Mouse (Mus musculus) intestine, postnatal 0 days (tissue): ENCODE measurements at regions not wholly inside any gene's neighbourhood (a gene's known extent, or its start where the extent isn't known, plus 50 kb on each side); places are given as distances from the start of the nearest gene placed in this dataset.

Source experiments
- ATAC-seq: fragments of 200-750 bp; cut with Nextera tagmentation; 2 replicates; pipeline ENCODE4 v1.8.0; 2017; ENCODE audit warnings: mild to moderate bottlenecking, moderate TSS enrichment, moderate library complexity
- H3K27ac ChIP-seq: fragments of 300-500 bp; sonication (generic); 2 replicates; pipeline ENCODE4 v1.5.1; 2014; ENCODE audit warnings: mild to moderate bottlenecking, low read depth, low read length, moderate library complexity
- H3K27me3 ChIP-seq: fragments of 300-500 bp; sonication (generic); replicated peaks from 2 replicates; pipeline ENCODE4 v1.6.1; 2014; ENCODE audit warnings: low read length, mixed read lengths; ENCODE audit not compliant: control insufficient read depth, insufficient read depth
- H3K36me3 ChIP-seq: fragments of 300-500 bp; sonication (generic); 2 replicates; pipeline ENCODE4 v1.6.1; 2014; ENCODE audit warnings: mild to moderate bottlenecking, moderate library complexity; ENCODE audit not compliant: control insufficient read depth, insufficient read depth
- H3K4me1 ChIP-seq: fragments of 300-500 bp; sonication (generic); replicated peaks from 2 replicates; pipeline ENCODE4 v1.6.1; 2014; ENCODE audit warnings: antibody characterized with exemption, low read length, mixed read lengths; ENCODE audit not compliant: control insufficient read depth, insufficient read depth
- H3K4me2 ChIP-seq: fragments of 300-500 bp; sonication (generic); replicated peaks from 2 replicates; pipeline ENCODE4 v1.6.1; 2014; ENCODE audit warnings: low read depth, mild to moderate bottlenecking, moderate library complexity
- H3K4me3 ChIP-seq: fragments of 300-500 bp; sonication (generic); 2 replicates; pipeline ENCODE4 v1.5.1; 2014; ENCODE audit warnings: low read depth, low read length
- H3K9ac ChIP-seq: fragments of 300-500 bp; sonication (generic); 2 replicates; pipeline ENCODE4 v1.6.1; 2014; ENCODE audit warnings: mild to moderate bottlenecking, low read depth, low read length
- H3K9me3 ChIP-seq: fragments of 300-500 bp; sonication (generic); 2 replicates; pipeline ENCODE4 v1.6.1; 2016; ENCODE audit warnings: mixed run types; ENCODE audit not compliant: control insufficient read depth
- CTCF ChIP-seq: sonication (generic); IDR thresholded peaks from 2 replicates; pipeline ENCODE4 v1.5.1; 2016; ENCODE audit warnings: low read depth, mild to moderate bottlenecking, control low read depth, antibody characterized with exemption, moderate library complexity
- WGBS: fragments of 180-500 bp; shearing (Covaris S2); extraction: QIAGEN DNeasy Blood & Tissue Kit; methylation state at CpG from one replicate; pipeline ENCODE4 v1.1.7; 2014; 5-methylcytosine and 5-hydroxymethylcytosine counted together

GRCm38 (mm10) chr7:83256236-83256784 is 328.4 kb upstream of the Tmc3 start:
- Histone ChIP-seq H3K9ac (no peak overlapping the region), H3K27me3 (no peaks in the 10 kb centered on the region), H3K4me3 (no peak overlapping the region), H3K36me3 (no peaks in the 10 kb centered on the region), H3K27ac (no peak overlapping the region), H3K9me3 (no peaks in the 10 kb centered on the region), H3K4me2 (no peak overlapping the region), H3K4me1 (no peaks in the 10 kb centered on the region)
- ATAC-seq: no peak
- 77% methylated on average over 6 of the region's 6 CpGs for WGBS
- no peak for TF ChIP-seq CTCF

GRCm38 (mm10) chr7:83258363-83258916 is 326.3 kb upstream of the Tmc3 start:
- H3K4me3 ChIP-seq: no peak overlapping the region
- H3K27ac ChIP-seq: no peak overlapping the region
- H3K27me3 ChIP-seq: no peaks in the 10 kb centered on the region
- H3K9ac ChIP-seq: no peak overlapping the region
- TF ChIP-seq CTCF: no peak
- no peaks in the 10 kb centered on the region for H3K4me1 ChIP-seq
- no peak for ATAC-seq
- WGBS: 59% methylated on average over 2 of the region's 2 CpGs
- no peaks in the 10 kb centered on the region for H3K9me3 ChIP-seq
- H3K36me3 ChIP-seq: no peaks in the 10 kb centered on the region
- no peak overlapping the region for H3K4me2 ChIP-seq

GRCm38 (mm10) chr7:83261489-83261888 is 323.2 kb upstream of the Tmc3 start:
- H3K9ac ChIP-seq: no peak overlapping the region
- H3K36me3 ChIP-seq: no peaks in the 10 kb centered on the region
- H3K9me3 ChIP-seq: no peaks in the 10 kb centered on the region
- no peak overlapping the region for H3K4me2 ChIP-seq
- no peak overlapping the region for H3K4me3 ChIP-seq
- no peak for ATAC-seq
- H3K27me3 ChIP-seq: no peaks in the 10 kb centered on the region
- no peaks in the 10 kb centered on the region for H3K4me1 ChIP-seq
- no peak for TF ChIP-seq CTCF
- H3K27ac ChIP-seq: no peak overlapping the region

GRCm38 (mm10) chr7:83289915-83290773 is 294.6 kb upstream of the Tmc3 start:
- WGBS: 42% methylated on average over 5 of the region's 5 CpGs
- H3K9me3 ChIP-seq: no peaks in the 10 kb centered on the region
- TF ChIP-seq CTCF: no peak
- no peak for ATAC-seq
- no peak overlapping the region for H3K27ac ChIP-seq
- no peaks in the 10 kb centered on the region for H3K27me3 ChIP-seq
- H3K36me3 ChIP-seq: no peaks in the 10 kb centered on the region
- no peak overlapping the region for H3K4me3 ChIP-seq
- no peak overlapping the region for H3K9ac ChIP-seq
- no peak overlapping the region for H3K4me2 ChIP-seq
- no peaks in the 10 kb centered on the region for H3K4me1 ChIP-seq

GRCm38 (mm10) chr7:83307112-83307511 is 277.6 kb upstream of the Tmc3 start:
- Histone ChIP-seq H3K36me3 (no peaks in the 10 kb centered on the region), H3K9ac (no peak overlapping the region), H3K4me1 (no peaks in the 10 kb centered on the region), H3K4me2 (no peak overlapping the region), H3K27ac (no peak overlapping the region), H3K4me3 (no peak overlapping the region), H3K9me3 (no peaks in the 10 kb centered on the region; the same call in 1 of the 2 replicates), H3K27me3 (no peaks in the 10 kb centered on the region)
- no peak for TF ChIP-seq CTCF
- no peak for ATAC-seq
- 25% methylated on average over 1 of the region's 1 CpGs for WGBS

- Histone ChIP-seq H3K4me2 (no peak overlapping the region), H3K9ac (no peak overlapping the region), H3K4me1 (no peaks in the 10 kb centered on the region), H3K9me3 (no peaks in the 10 kb centered on the region; the same call in 1 of the 2 replicates), H3K36me3 (no peaks in the 10 kb centered on the region), H3K27me3 (no peaks in the 10 kb centered on the region), H3K4me3 (no peak overlapping the region), H3K27ac (no peak overlapping the region)
- ATAC-seq: no peak
- no peak for TF ChIP-seq CTCF
- 59% methylated on average over 4 of the region's 4 CpGs for WGBS
These were observed 272.6 kb upstream of the Tmc3 start for GRCm38 (mm10) chr7:83312172-83312571.
